Comparison of ENCODE assay signal across 12 mouse cellular contexts in the genomic region with DNA sequence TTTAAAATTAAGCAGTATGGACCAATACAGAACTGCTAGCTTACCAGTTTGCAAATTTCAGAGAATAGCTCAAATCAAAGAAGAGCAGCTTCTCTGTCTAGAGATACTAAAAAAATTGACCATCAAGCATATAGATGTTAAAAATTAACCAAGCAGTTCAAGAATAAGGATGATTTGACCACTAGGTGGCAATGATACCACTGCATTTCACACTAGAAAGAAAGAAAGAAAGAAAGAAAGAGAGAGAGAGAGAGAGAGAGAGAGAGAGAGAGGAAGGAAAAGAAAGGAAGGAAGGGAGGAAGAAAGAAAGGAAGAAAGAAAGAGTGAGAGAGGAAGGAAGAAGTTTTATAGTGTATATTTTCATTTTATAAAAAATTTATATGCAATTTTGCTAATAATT. TPM values are rescaled to one million over a fixed set of nuclear protein-coding genes. Genes with fewer than 3 reads are reported as not detected.
DNase-seq lines count a peak whose midpoint lies in the region; ATAC-seq and TF ChIP-seq lines count a peak whose summit lies in the region.
"Had no signal": no experiment of that assay in that cellular context is flagged by ENCODE, and none has a peak within 500 bp of the region (broad histone marks: within the 10 kb centered on the region; RNA-seq: fewer than 3 reads in every experiment).

No protein-coding gene starts in this region.

- no peaks in the 10 kb centered on the region for H3K27me3 ChIP-seq in kidney, postnatal 0 days (ENCODE audit: insufficient read depth, low read length)
- H3K27me3 ChIP-seq: limb, embryonic 13.5 days; midbrain, embryonic 13.5 days had no signal

- H3K4me2 ChIP-seq in kidney, postnatal 0 days (ENCODE audit: low read length) = no peak overlapping the region
- H3K4me2 ChIP-seq: limb, embryonic 13.5 days; midbrain, embryonic 13.5 days had no signal

- no peak overlapping the region for H3K4me3 ChIP-seq in kidney, postnatal 0 days (replicated peaks; ENCODE audit: low read depth, low read length)
- H3K4me3 ChIP-seq: limb, embryonic 13.5 days; midbrain, embryonic 13.5 days had no signal

- no peak for ATAC-seq in kidney, postnatal 0 days (replicated peaks; ENCODE audit: low FRiP score, low read depth)
- no peak for ATAC-seq in erythroblast, adult 5-6 weeks (replicated peaks; ENCODE audit: low FRiP score, poor library complexity, severe bottlenecking)
- ATAC-seq: midbrain, embryonic 13.5 days had no signal

- no peaks in the 10 kb centered on the region for H3K9me3 ChIP-seq in kidney, postnatal 0 days (replicated peaks; ENCODE audit: low read length)
- H3K9me3 ChIP-seq: midbrain, embryonic 13.5 days had no signal

- peak; percentile 63 for DNase-seq in kidney, postnatal 0 days (ENCODE audit: low spot score)
- no peak for DNase-seq in kidney, postnatal 4 days
- peak; percentile 57 for DNase-seq in 416B (ENCODE audit: low read depth)
- DNase-seq in CD4-positive helper T cell, adult 2 months (ENCODE audit: low read depth, low spot score) = peak; percentile 59
- DNase-seq in embryo, embryonic 10.5 days (ENCODE audit: low spot score) = peak; percentile 63
- no peak for DNase-seq in spleen, postnatal 4 days (ENCODE audit: low spot score in 2 of 2)
- DNase-seq in frontal cortex, postnatal 25 days (ENCODE audit: low spot score in 2 of 2) = no peak
- DNase-seq: cerebellum, adult 8-10 months; kidney, postnatal 36 days had no signal

- no peaks in the 10 kb centered on the region; the same call in 1 of the 2 replicates for H3K4me1 ChIP-seq in kidney, postnatal 0 days (replicated peaks; ENCODE audit: insufficient read depth, low read length)

- peak; percentile 70 for TF ChIP-seq CTCF in kidney, postnatal 0 days (IDR thresholded peaks at IDR 0.05; ENCODE audit: low read depth)

- no peak overlapping the region for H3K9ac ChIP-seq in kidney, postnatal 0 days (ENCODE audit: low read depth, low read length)
- H3K9ac ChIP-seq: limb, embryonic 13.5 days; midbrain, embryonic 13.5 days had no signal

- H3K27ac ChIP-seq in kidney, postnatal 0 days = no peak overlapping the region
- H3K27ac ChIP-seq: limb, embryonic 13.5 days; midbrain, embryonic 13.5 days had no signal

- no peaks in the 10 kb centered on the region for H3K36me3 ChIP-seq in kidney, postnatal 0 days (ENCODE audit: insufficient read depth, low read length)
- H3K36me3 ChIP-seq: midbrain, embryonic 13.5 days had no signal

RNA-seq across cellular contexts. Expression of gene Jrkl, which starts 3.3 kb away (rescaled TPM):
- polyA plus RNA-seq in kidney, postnatal 0 days (2015; fragmentation: Nextera tagmentation; extraction: Ambion mirVana) = 9.0 and 10.1 TPM in 2 replicates
- total RNA-seq in erythroblast, adult 5-6 weeks (2015; ENCODE audit: low replicate concordance) = 5.2 and 8.6 TPM in 2 replicates
- total RNA-seq in erythroblast, adult 5-6 weeks (2017; ENCODE audit: low replicate concordance) = 6.2 and 6.4 TPM in 2 replicates

RNA-seq across cellular contexts. Expression of gene Ccdc82, which starts 4.4 kb away (rescaled TPM):
- polyA plus RNA-seq in kidney, postnatal 0 days (2015; fragmentation: Nextera tagmentation; extraction: Ambion mirVana) = 6.4 and 6.5 TPM in 2 replicates
- 27.7 and 28.4 TPM in 2 replicates for total RNA-seq in erythroblast, adult 5-6 weeks (2015; ENCODE audit: low replicate concordance)
- 32.6 and 40.8 TPM in 2 replicates for total RNA-seq in erythroblast, adult 5-6 weeks (2017; ENCODE audit: low replicate concordance)

RNA-seq across cellular contexts. Expression of gene Maml2, which starts 55.4 kb away (rescaled TPM):
- 10.0 and 11.2 TPM in 2 replicates for polyA plus RNA-seq in kidney, postnatal 0 days (2015; fragmentation: Nextera tagmentation; extraction: Ambion mirVana)
- 0.63 TPM in 1 of 2 replicates, not detected in the other for total RNA-seq in erythroblast, adult 5-6 weeks (2015; ENCODE audit: low replicate concordance)
- under 0.01 and 0.70 TPM in 2 replicates for total RNA-seq in erythroblast, adult 5-6 weeks (2017; ENCODE audit: low replicate concordance)

Comparison
In these comparisons a context has a peak if more than half of its experiments do, and no peak if none do; other contexts are left out.
1. DNase-seq: peak in kidney, postnatal 0 days (single experiment), 416B (single experiment), CD4-positive helper T cell, adult 2 months (single experiment) and embryo, embryonic 10.5 days (single experiment); none in kidney, postnatal 4 days (0 of 2), spleen, postnatal 4 days (0 of 2) and frontal cortex, postnatal 25 days (0 of 2).